Mouse (Mus musculus) heart, embryonic 10.5 days (tissue): ENCODE measurements at regions not wholly inside any gene's neighbourhood (a gene's known extent, or its start where the extent isn't known, plus 50 kb on each side); places are given as distances from the start of the nearest gene placed in this dataset.
"Not testable (repeated sequence)": the region's sequence is repeated elsewhere in the genome, so short reads cannot be mapped to it uniquely, and the experiment has no call there.

Source experiments
- DNase-seq: peaks from one replicate; pipeline ENCODE4 v3.0.0-alpha.2; 2017; ENCODE audit warnings: low spot score
- H3K27ac ChIP-seq: fragments of 300-500 bp; sonication (generic); 2 replicates; pipeline ENCODE4 v1.5.1; 2016; ENCODE audit warnings: mild to moderate bottlenecking
- H3K27me3 ChIP-seq: fragments of 300-500 bp; sonication (generic); 2 replicates; pipeline ENCODE4 v1.6.1; 2016; ENCODE audit warnings: mild to moderate bottlenecking; ENCODE audit not compliant: poor library complexity, insufficient read depth, severe bottlenecking
- H3K36me3 ChIP-seq: fragments of 300-500 bp; sonication (generic); 2 replicates; pipeline ENCODE4 v1.6.1; 2016; ENCODE audit warnings: mild to moderate bottlenecking, moderate library complexity
- H3K4me1 ChIP-seq: fragments of 300-500 bp; sonication (generic); 2 replicates; pipeline ENCODE4 v1.6.1; 2016; ENCODE audit warnings: mild to moderate bottlenecking
- H3K4me3 ChIP-seq: fragments of 300-500 bp; sonication (generic); 2 replicates; pipeline ENCODE4 v1.5.1; 2016; ENCODE audit warnings: mild to moderate bottlenecking, moderate library complexity
- H3K9me3 ChIP-seq: fragments of 300-500 bp; sonication (generic); 2 replicates; pipeline ENCODE4 v1.6.1; 2016; ENCODE audit warnings: mild to moderate bottlenecking, moderate library complexity
- WGBS: fragments of 180-500 bp; shearing (Covaris S2); methylation state at CpG from one replicate; pipeline ENCODE4 v1.1.7; 2016; 5-methylcytosine and 5-hydroxymethylcytosine counted together

DNA sequence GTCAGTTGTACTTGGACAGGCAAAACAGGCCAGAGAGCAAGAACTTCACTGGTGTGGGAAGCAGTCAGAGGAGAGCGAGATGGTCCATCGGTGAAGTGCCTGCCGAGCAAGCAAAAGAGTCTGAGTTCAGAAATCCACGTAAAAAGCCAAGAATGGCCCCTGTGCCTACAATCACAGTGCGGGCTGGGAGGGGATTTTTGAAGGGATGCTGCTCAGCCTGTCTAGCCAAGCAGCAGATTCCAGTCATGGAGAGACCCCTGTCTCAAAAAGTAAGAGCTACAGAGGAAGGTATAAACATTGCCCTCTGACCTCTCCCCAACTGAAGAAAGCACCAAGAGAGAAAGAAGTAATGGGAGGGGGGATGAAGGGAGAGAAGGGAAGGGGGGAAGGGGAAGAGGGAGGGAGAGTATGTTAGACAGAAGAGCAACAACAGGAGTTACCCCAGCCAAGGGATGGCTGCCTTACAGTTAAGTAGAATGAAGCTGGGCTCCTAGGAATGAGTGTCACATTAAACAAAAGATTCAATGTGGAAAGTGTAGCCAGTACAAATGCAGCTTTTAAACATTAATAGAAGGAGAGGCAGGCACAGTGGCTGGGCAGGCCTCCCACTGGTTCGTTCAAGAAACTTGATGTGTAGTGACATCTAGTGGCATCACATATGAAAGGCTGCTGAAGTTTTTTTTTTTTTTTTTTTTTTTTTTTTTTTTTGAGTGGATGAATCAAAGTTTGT lies 130.2 kb downstream of the Srek1 start:
- Histone ChIP-seq H3K4me1 (peaks cover 9% of the 10 kb centered on the region; the same call in 1 of the 2 replicates), H3K36me3 (no peaks in the 10 kb centered on the region), H3K27me3 (no peaks in the 10 kb centered on the region), H3K9me3 (no peaks in the 10 kb centered on the region), H3K4me3 (no peak overlapping the region), H3K27ac (no peak overlapping the region)
- WGBS = 64% methylated on average over 6 of the region's 6 CpGs
- peak; percentile 71 for DNase-seq

DNA sequence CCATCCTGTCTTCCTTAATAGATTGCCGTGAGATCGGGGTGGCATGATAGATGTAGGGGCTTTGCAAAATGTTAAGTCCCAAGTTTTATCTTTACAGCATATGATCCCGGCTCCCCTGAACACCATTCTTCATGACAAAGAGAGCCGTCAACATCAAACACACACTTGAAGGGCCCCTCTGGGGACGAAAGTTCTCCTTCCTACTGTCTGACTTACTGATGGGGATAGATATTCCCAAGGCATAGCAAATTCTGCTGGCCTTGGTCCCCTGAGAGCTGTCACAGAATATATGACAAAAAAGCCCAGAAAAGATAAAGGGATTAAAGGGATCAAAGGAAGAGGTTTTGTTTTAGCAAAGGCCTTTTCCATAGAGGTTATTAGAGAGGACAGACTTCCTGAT lies 130.9 kb downstream of the Srek1 start:
- no peaks in the 10 kb centered on the region for H3K27me3 ChIP-seq
- no peaks in the 10 kb centered on the region for H3K36me3 ChIP-seq
- no peak overlapping the region for H3K4me3 ChIP-seq
- DNase-seq = peak; percentile 16
- WGBS = 51% methylated on average over 5 of the region's 5 CpGs
- H3K9me3 ChIP-seq = no peaks in the 10 kb centered on the region
- peaks cover 9% of the 10 kb centered on the region; the same call in 1 of the 2 replicates for H3K4me1 ChIP-seq
- no peak overlapping the region for H3K27ac ChIP-seq

DNA sequence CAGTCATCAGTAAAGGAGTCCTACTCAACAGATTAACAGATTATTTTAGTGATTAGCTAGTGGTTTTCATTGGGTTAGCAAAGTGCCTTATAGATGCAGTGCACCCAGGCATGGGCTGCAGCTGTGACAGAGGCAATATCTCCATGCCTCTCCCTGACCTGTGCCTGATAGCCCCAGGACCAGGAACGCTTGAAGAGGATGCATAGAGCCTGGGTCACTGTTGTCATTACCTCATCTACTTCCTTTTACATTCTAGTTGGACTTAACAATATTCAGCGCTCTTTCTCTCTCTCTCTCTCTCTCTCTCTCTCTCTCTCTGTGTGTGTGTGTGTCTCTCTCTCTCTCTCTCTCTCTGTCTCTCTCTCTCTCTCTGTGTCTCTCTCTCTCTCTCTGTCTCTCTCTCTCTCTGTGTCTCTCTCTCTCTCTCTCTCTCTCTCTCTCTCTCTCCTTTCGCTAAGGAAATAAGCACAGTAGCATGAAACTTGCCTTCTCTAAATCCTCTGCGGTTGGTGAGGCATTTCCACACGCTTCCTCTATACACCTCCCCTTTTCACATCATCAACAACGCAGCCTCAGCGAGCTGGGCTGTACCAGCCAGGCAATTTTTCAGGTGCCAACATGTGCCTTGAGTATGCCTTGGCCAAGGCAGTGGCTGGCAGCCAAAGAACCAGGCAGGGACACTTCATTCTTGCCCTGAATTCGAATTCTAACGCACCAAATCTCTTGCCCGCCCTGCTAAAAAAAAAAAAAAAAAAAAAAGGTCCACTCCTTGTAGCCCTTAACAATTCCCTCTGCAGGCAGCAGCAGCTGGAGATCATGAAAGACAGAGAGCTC lies 131.6 kb downstream of the Srek1 start:
- H3K27ac ChIP-seq = no peak overlapping the region
- peaks cover 9% of the 10 kb centered on the region; the same call in 1 of the 2 replicates for H3K4me1 ChIP-seq
- no peaks in the 10 kb centered on the region for H3K36me3 ChIP-seq
- DNase-seq = peak; percentile 56
- WGBS = 73% methylated on average over 10 of the region's 10 CpGs
- no peaks in the 10 kb centered on the region for H3K27me3 ChIP-seq
- no peak overlapping the region for H3K4me3 ChIP-seq
- H3K9me3 ChIP-seq = no peaks in the 10 kb centered on the region

DNA sequence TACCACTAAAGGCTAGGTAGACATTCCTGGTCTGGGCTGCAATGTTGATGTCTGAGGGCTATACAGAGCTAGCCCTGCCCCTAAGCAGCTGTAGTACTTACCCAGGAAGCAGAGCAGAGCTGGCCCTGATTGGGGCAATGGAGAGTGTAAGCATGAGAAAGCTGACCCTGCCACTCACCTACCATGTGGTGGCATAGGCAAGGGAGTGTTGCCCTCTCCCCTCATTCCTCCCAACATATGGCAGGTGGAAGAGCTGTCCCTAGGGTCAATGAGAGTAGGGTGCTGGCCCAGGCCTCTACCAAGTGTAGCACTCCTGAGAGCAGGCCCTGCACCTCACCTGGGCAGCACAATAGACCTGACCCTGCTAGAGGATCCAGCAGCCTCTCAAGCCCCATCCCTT lies 136.4 kb downstream of the Srek1 start:
- Histone ChIP-seq H3K9me3 (no peaks in the 10 kb centered on the region), H3K27ac (no peak overlapping the region), H3K4me3 (no peak overlapping the region), H3K36me3 (no peaks in the 10 kb centered on the region), H3K27me3 (no peaks in the 10 kb centered on the region), H3K4me1 (no peaks in the 10 kb centered on the region)
- DNase-seq = no peak

DNA sequence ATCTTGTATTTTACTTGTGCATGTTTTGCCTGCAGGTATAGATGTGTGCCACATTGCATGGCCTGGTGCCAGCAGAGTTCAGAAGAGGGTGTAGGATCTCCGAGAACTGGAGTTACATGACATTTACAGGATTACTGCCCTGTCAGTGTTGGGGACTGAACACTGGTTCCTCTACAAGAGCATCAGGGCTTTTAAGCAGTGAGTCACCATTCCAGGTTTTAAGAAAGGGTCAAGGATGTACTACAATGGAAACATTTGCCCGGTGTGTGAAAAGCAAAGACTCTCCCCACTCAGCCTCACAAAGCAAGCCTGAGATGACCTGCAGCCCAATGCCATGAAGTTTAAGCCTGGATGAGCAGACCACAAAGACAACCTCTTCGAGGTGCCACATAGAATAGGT lies 137.0 kb downstream of the Srek1 start:
- peak; percentile 35 for DNase-seq
- WGBS = 80% methylated on average over 3 of the region's 3 CpGs
- H3K36me3 ChIP-seq = no peaks in the 10 kb centered on the region

DNA sequence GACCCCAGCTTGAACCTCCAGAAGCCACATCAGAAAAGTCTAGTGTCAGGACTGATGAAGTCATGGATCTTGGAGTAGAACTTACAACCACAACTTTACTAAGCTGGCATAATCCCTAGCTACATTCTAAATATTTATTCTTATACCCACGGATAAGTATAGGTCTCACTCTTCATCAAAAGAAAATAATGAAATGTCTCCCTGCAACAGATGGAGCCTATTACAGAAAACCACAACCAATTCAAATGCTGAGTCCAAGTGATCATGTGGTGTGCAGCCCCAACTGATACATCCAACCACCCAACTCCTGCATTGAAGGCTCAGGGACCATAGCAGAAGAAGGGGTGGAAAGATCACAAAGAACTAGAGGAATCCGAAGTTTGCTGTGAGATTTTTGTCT lies 137.8 kb downstream of the Srek1 start:
- WGBS = 76% methylated on average over 2 of the region's 2 CpGs
- H3K36me3 ChIP-seq = no peaks in the 10 kb centered on the region
- H3K9me3 ChIP-seq = no peaks in the 10 kb centered on the region
- H3K4me1 ChIP-seq = no peaks in the 10 kb centered on the region
- no peaks in the 10 kb centered on the region for H3K27me3 ChIP-seq
- peak; percentile 42 for DNase-seq
- no peak overlapping the region for H3K4me3 ChIP-seq
- H3K27ac ChIP-seq = no peak overlapping the region

More for the DNA sequence above, 137.0 kb downstream of the Srek1 start:
- H3K27ac ChIP-seq = no peak overlapping the region
- H3K4me1 ChIP-seq = no peaks in the 10 kb centered on the region
- no peak overlapping the region for H3K4me3 ChIP-seq
- H3K27me3 ChIP-seq = no peaks in the 10 kb centered on the region
- H3K9me3 ChIP-seq = no peaks in the 10 kb centered on the region

DNA sequence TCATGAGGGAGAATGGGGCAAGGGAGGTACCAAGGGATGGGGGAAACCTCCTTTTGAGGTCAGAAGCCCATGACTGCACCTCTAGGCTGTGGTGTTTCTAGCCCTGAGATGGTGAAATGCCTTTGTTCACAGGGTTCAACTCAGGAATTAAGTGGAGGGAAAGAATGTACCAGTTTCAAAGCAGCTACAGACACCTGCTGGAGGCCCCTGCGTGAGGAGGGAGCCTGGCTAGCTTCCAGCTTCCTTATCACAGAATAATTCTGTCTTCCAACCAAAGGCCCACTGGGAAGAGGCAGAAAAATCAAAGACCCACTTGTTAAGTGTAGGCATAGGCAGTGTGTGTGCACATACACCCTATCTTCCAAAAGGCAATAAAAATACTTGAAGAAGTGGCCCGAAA lies 150.6 kb downstream of the Srek1 start:
- Histone ChIP-seq H3K9me3 (no peaks in the 10 kb centered on the region), H3K27ac (no peak overlapping the region), H3K27me3 (no peaks in the 10 kb centered on the region), H3K4me3 (no peak overlapping the region), H3K4me1 (peaks cover 7% of the 10 kb centered on the region; the same call in 1 of the 2 replicates), H3K36me3 (no peaks in the 10 kb centered on the region)
- 72% methylated on average over 2 of the region's 2 CpGs for whole genome bisulfite sequencing
- no peak for DNase-seq

DNA sequence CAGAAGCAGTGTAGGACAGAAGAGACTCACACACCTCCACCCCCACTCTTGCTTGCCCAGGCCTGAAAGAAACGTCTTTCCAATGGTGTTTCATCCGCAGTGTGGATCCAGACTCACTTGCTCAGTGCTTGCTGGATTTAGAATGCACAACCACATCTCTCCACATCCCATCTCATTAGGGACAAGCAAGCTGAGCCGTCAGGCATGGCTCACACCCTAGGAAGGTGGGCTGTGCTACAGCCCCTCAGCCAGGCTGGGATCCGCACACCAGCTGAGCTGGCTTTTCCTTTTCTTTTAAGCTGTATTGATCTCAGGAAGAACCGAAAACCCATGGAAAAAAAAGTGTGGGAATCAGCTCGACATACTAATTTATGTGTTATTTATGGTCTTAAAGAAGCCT lies 151.1 kb downstream of the Srek1 start:
- no peaks in the 10 kb centered on the region for H3K36me3 ChIP-seq
- H3K27ac ChIP-seq = no peak overlapping the region
- H3K27me3 ChIP-seq = no peaks in the 10 kb centered on the region
- WGBS = 69% methylated on average over 6 of the region's 6 CpGs
- DNase-seq = no peak
- H3K4me3 ChIP-seq = no peak overlapping the region
- peaks cover 7% of the 10 kb centered on the region; the same call in 1 of the 2 replicates for H3K4me1 ChIP-seq
- no peaks in the 10 kb centered on the region for H3K9me3 ChIP-seq

DNA sequence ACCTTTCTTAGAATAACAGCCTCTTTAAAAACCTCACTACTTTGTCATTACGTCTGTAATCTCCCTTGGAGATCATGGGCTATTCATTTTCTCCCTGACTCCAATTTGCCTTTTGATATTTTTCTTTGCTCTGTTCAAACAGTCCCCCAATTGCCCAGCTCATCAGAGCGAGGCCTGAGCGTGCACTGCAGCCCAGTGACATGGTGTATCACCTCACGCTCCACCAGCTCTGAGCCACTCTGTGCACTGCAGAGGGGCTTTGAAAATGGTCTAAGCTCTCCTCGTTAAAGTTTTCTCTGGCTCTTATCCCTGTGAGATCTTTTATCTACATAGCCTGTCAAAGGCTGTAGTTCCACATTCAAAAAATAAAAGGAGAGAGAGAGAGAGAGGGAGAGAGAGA lies 152.1 kb downstream of the Srek1 start:
- no peak for DNase-seq
- WGBS = 51% methylated on average over 5 of the region's 5 CpGs

DNA sequence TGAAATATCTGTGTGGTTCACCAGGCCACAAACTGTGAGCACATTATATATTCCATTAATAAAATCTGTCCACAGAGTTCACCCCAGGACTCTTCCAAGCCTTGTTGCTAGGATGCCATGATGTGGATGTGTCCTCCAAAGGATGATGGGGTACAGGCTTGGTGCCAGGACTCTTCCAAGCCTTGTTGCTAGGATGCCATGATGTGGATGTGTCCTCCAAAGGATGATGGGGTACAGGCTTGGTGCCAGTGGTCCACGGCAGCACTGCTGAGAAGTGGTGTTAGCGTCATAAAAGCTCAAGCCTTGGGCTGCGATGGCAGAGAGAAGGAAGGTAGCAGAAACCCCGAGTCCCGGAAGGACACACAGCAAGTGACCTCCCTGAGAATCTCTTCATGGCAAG lies 153.4 kb downstream of the Srek1 start:
- H3K4me1 ChIP-seq = not testable (repeated sequence)
- 88% methylated on average over 5 of the region's 5 CpGs for WGBS

More for the DNA sequence above, 152.1 kb downstream of the Srek1 start:
- Histone ChIP-seq H3K4me1 (peaks cover 7% of the 10 kb centered on the region; the same call in 1 of the 2 replicates), H3K9me3 (no peaks in the 10 kb centered on the region), H3K4me3 (no peak overlapping the region), H3K36me3 (no peaks in the 10 kb centered on the region), H3K27me3 (no peaks in the 10 kb centered on the region), H3K27ac (no peak overlapping the region)

DNA sequence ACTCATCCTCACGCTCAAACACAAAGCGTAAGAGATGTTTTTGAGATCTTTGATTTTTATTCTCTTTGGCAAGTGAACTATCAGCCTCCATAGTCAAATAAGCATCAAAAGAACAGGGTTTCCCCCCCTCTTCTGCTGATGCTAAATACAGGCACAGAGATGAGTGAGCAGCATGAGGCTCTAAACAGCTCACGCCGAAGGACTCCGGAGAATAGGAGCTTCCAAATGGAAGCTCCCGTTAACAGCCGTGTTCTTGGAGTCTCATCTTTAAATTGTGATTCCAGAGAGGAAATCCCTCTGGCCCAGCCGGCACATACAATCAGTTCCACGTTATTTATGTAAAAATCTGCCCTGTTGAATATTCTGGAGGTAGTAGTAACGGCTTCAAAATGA lies 161.1 kb downstream of the Srek1 start:
- WGBS = 78% methylated on average over 10 of the region's 10 CpGs
- Histone ChIP-seq H3K4me1 (peaks cover 7% of the 10 kb centered on the region; the same call in 1 of the 2 replicates), H3K36me3 (no peaks in the 10 kb centered on the region), H3K4me3 (no peak overlapping the region), H3K9me3 (no peaks in the 10 kb centered on the region), H3K27ac (no peak overlapping the region), H3K27me3 (no peaks in the 10 kb centered on the region)
- DNase-seq = no peak

More for the DNA sequence above, 153.4 kb downstream of the Srek1 start:
- H3K27ac ChIP-seq, H3K27me3 ChIP-seq, DNase-seq, H3K4me3 ChIP-seq, H3K36me3 ChIP-seq, H3K9me3 ChIP-seq: not testable (repeated sequence)

DNA sequence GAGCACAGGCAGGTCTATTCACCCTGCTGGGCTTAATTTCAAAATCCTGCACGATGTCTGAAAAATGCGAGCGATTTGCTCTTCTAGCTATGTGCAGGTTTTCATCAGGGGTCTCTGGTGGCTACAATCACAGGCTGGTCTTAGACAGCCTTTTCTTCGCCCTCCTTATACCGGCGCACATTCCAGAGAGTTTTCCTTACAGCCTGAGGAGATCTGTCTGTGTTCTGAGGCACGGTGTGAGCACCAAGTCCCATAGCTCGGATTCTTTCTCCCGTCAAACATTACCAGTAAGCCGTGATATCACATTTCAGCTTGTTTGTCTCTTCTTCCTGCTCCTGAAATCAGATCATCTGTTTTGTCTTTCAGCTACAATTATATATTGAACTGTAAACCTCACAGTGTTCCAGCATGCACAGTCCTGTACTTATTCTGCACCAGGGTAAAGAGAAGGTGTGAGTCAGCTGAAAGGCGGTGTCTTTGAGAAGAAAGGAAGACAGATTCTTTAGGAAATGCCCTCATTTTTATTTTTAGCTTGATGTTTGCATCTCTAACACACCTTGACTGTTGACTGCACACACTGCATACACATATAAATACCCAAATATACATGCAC lies 161.6 kb downstream of the Srek1 start:
- H3K27me3 ChIP-seq = no peaks in the 10 kb centered on the region
- H3K4me3 ChIP-seq = 0 out of 2 replicates have a peak overlapping the region, but pooled peaks have one; percentile 12
- H3K4me1 ChIP-seq = peaks cover 7% of the 10 kb centered on the region; the same call in 1 of the 2 replicates
- 49% methylated on average over 11 of the region's 11 CpGs for WGBS
- H3K9me3 ChIP-seq = no peaks in the 10 kb centered on the region
- H3K27ac ChIP-seq = no peak overlapping the region
- DNase-seq = no peak
- no peaks in the 10 kb centered on the region for H3K36me3 ChIP-seq

DNA sequence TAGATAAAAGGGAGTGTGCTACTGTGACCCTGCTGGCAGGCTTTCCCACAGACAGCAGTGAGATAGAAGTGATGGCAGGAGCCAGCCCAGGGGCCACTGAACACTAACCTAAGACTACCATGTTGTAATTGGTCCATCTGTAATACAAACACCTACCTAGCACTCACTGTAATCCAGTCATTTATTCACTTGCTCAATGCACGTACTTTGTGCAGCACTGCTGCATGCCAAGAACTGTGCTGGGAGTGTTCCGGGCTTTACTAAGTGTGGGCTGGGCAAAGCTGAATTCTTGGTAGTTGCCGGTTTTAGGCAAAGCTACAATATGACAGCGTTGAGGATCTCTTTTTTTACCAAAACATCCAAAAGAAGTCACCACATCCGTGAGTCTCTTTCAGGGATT lies 172.1 kb downstream of the Srek1 start:
- DNase-seq = no peak
- H3K4me1 ChIP-seq = no peaks in the 10 kb centered on the region
- no peaks in the 10 kb centered on the region for H3K27me3 ChIP-seq
- 86% methylated on average over 5 of the region's 5 CpGs for WGBS
- no peaks in the 10 kb centered on the region for H3K9me3 ChIP-seq
- H3K36me3 ChIP-seq = no peaks in the 10 kb centered on the region
- no peak overlapping the region for H3K4me3 ChIP-seq
- no peak overlapping the region for H3K27ac ChIP-seq
